Mouse (Mus musculus) olfactory bulb, adult 2 months (tissue): ENCODE measurements at regions not wholly inside any gene's neighbourhood (a gene's known extent, or its start where the extent isn't known, plus 50 kb on each side); places are given as distances from the start of the nearest gene placed in this dataset.

Experiments
- CTCF ChIP-seq: fragments of 200-500 bp; IDR thresholded peaks from 2 replicates; pipeline ENCODE4 v1.5.1; 2012; ENCODE audit warnings: low read depth, mild to moderate bottlenecking, low read length, moderate library complexity; ENCODE audit not compliant: insufficient read depth
- POLR2A ChIP-seq: fragments of 200-500 bp; IDR thresholded peaks from 2 replicates; pipeline ENCODE4 v1.6.1; 2012; ENCODE audit warnings: mild to moderate bottlenecking, low read depth, low read length, moderate library complexity; ENCODE audit not compliant: insufficient read depth

GRCm38 (mm10) chr12:107052136-107052535, 436.3 kb upstream of the 3110018I06Rik start:
- TF ChIP-seq POLR2A (no peak), CTCF (no peak)
